Mouse (Mus musculus) spleen, adult 2 months (tissue): Measurements from ENCODE around the gene Slc43a2. TPM values are rescaled to one million over a fixed set of nuclear protein-coding genes. Genes with fewer than 3 reads are reported as not detected.

Experiments used
- DNase-seq, 2 experiments: peaks; one replicate each; pipeline versions ENCODE4 v3.0.0 to v3.0.0-alpha.2; 2012 to 2021; ENCODE audit warnings: low spot score in 2 of 2, low read depth in 1 of 2
- H3K27ac ChIP-seq: fragments of 200-500 bp; 2 replicates; pipeline ENCODE4 v1.5.1; 2012; ENCODE audit warnings: low read length, inconsistent platforms; ENCODE audit not compliant: insufficient read depth
- H3K27me3 ChIP-seq: fragments of 200-500 bp; 2 replicates; pipeline ENCODE4 v1.6.1; 2012; ENCODE audit warnings: mild to moderate bottlenecking, moderate library complexity, low read length, inconsistent platforms; ENCODE audit not compliant: control insufficient read depth, insufficient read depth
- H3K36me3 ChIP-seq: fragments of 200-500 bp; 2 replicates; pipeline ENCODE4 v1.6.1; 2012; ENCODE audit warnings: mild to moderate bottlenecking, low read length, inconsistent platforms; ENCODE audit not compliant: control insufficient read depth, insufficient read depth
- H3K4me1 ChIP-seq: fragments of 200-500 bp; 2 replicates; pipeline ENCODE4 v1.6.1; 2011; ENCODE audit warnings: inconsistent platforms; ENCODE audit not compliant: control insufficient read depth, insufficient read depth, insufficient read length
- H3K4me3 ChIP-seq: fragments of 200-500 bp; 2 replicates; pipeline ENCODE4 v1.5.1; 2011; ENCODE audit warnings: mild to moderate bottlenecking, inconsistent platforms; ENCODE audit not compliant: insufficient read depth, insufficient read length; ENCODE audit errors: extremely low read depth
- CTCF ChIP-seq: fragments of 200-500 bp; IDR thresholded peaks from 2 replicates; pipeline ENCODE4 v1.5.1; 2011; ENCODE audit warnings: mild to moderate bottlenecking, inconsistent platforms; ENCODE audit not compliant: insufficient read depth, insufficient read length, insufficient replicate concordance; ENCODE audit errors: extremely low read depth
- POLR2A ChIP-seq: fragments of 200-500 bp; IDR thresholded peaks from 2 replicates; pipeline ENCODE4 v1.6.1; 2011; ENCODE audit warnings: low read depth, low read length, inconsistent platforms
- WGBS: fragments of 180-500 bp; shearing (Covaris S2); methylation state at CpG from one replicate; pipeline ENCODE4 v1.1.7; 2018; 5-methylcytosine and 5-hydroxymethylcytosine counted together
- polyA plus RNA-seq: library from polyadenylated mRNA; depleted of rRNA; stranded (reverse); fragments of >200 nt; gene quantifications from 2 replicates; pipeline ENCODE4 v1.2.3, GENCODE M21; 2012; rRNA removed

The Slc43a2 gene
- polyA plus RNA-seq, 1 experiment, result 57.3 TPM

DNA sequence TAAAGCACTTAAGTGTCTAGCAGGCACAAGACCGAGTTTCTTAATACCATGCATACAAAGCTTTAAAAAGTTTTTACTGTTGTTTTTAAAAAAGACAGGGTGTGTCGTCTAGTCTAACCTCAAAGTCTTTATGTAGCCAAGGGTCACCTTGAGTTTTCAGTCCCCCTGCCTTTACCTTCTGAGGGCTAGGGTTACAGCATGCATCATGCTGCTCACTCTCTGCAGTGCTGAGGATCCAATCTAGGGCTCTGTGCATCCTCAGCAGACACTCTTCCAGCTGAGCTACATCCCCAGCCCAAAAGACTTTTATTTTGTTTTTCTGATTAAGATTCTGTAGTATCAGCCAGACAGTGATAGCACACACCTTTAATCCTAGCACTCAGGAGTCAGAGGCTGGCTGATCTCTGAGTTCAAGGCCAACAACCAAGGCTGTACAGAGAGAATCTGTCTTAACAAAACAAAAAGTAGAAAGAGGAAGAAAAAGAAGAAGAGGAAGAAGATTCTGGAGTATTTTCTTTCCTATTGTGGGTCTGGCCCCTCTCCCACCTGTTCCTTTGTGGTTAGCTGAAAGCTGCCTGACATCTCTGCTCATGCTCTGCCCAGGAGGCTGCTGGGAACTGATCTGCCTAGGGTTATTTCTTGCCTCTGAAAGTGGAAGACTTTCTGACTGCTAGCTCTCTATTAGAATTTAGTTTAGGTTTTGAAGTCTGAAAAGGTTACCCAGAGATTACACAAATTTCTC is 91.3 kb downstream of the Slc43a2 start:
- Histone ChIP-seq H3K27ac (peak overlapping the region; percentile 92), H3K4me3 (no peak overlapping the region), H3K4me1 (peaks cover 19% of the 10 kb centered on the region), H3K36me3 (peaks cover 35% of the 10 kb centered on the region), H3K27me3 (no peaks in the 10 kb centered on the region)
- TF ChIP-seq CTCF, result no peak
- TF ChIP-seq POLR2A, result no peak
- WGBS, result 36% methylated on average over 2 of the region's 2 CpGs
- peak in 1 of 2 experiments; percentile 54 for DNase-seq

DNA sequence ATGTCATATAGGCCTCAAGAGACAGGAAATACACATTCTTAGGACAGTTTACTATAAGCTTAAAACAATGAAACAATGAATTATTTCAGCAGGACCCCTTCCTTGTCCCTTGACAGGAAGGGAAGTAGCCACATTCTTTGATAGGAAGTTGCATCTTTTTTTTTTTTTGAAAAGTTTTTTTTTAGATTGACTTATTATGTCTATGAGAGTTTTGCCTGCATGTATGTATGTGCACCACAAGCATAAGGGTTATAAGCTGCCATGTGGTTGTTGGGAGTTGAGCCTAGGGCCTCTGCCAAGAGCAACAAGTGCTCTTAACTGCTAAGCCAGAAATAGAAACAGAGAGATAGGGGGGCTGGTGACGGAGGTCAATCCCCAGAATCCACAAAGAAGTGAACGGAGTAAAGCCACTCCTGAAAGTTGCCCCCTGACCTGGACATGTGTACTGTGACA is 92.6 kb downstream of the Slc43a2 start:
- Histone ChIP-seq H3K36me3 (peaks cover 36% of the 10 kb centered on the region), H3K4me1 (peaks cover 19% of the 10 kb centered on the region), H3K27ac (peak overlapping the region; percentile 92), H3K4me3 (no peak overlapping the region), H3K27me3 (no peaks in the 10 kb centered on the region)
- 51% methylated on average over 2 of the region's 2 CpGs for WGBS
- no peak for DNase-seq
- TF ChIP-seq POLR2A, result no peak
- no peak for TF ChIP-seq CTCF

DNA sequence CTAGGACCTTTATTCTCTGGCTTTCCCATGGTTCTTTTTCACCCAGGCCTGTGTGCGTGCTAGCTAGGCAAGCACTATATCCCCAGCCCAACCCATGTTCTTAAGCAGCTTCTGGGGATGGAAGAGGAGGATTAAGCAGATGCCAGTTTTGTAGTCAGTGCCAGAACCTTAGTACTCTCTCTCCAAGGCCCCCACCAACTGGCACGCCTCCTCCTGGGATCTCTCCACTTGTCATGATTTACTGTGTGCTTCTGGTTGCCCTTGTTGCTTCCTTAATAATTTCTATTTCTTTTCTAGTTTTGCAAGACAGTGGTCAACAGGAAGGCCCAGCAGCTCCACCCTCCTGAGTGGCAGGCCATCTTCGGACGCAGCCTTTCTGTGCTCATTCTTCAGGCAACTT is 94.3 kb downstream of the Slc43a2 start:
- TF ChIP-seq CTCF, result no peak
- no peak for TF ChIP-seq POLR2A
- Histone ChIP-seq H3K4me3 (no peak overlapping the region), H3K4me1 (peaks cover 19% of the 10 kb centered on the region), H3K27me3 (no peaks in the 10 kb centered on the region), H3K27ac (no peak overlapping the region), H3K36me3 (peaks cover 31% of the 10 kb centered on the region)
- no peak for DNase-seq
- WGBS, result 90% methylated on average over 4 of the region's 4 CpGs

Other genes starting within 250 kb of the Slc43a2 start
- 23.6 and 26.2 TPM in 2 replicates for gene Rpa1, start 183.4 kb upstream of the Slc43a2 start, polyA plus RNA-seq
- gene Smyd4, start 183.3 kb upstream of the Slc43a2 start, polyA plus RNA-seq, result 4.0 and 4.7 TPM in 2 replicates
- 9.7 and 12.6 TPM in 2 replicates for gene Serpinf1, start 109.0 kb upstream of the Slc43a2 start, polyA plus RNA-seq
- gene Serpinf2, start 92.1 kb upstream of the Slc43a2 start, polyA plus RNA-seq, result 0.25 and 0.75 TPM in 2 replicates
- 34.4 and 46.3 TPM in 2 replicates for gene Wdr81, start 77.0 kb upstream of the Slc43a2 start, polyA plus RNA-seq
- gene Tlcd2, start 70.0 kb upstream of the Slc43a2 start, polyA plus RNA-seq, result 6.9 and 8.4 TPM in 2 replicates
- 64.2 and 72.8 TPM in 2 replicates for gene Prpf8, start 44.9 kb upstream of the Slc43a2 start, polyA plus RNA-seq
- gene Rilp, start 21.6 kb upstream of the Slc43a2 start, polyA plus RNA-seq, result 1.1 and 1.6 TPM in 2 replicates
- 11.5 and 13.5 TPM in 2 replicates for gene Scarf1, start 18.2 kb upstream of the Slc43a2 start, polyA plus RNA-seq
- 51.7 and 54.1 TPM in 2 replicates for gene Pitpna, start 56.4 kb downstream of the Slc43a2 start, polyA plus RNA-seq
- 56.9 and 65.0 TPM in 2 replicates for gene Inpp5k, start 99.3 kb downstream of the Slc43a2 start, polyA plus RNA-seq
- 130 and 157 TPM in 2 replicates for gene Myo1c, start 118.8 kb downstream of the Slc43a2 start, polyA plus RNA-seq
- 43.1 and 54.4 TPM in 2 replicates for gene Crk, start 147.6 kb downstream of the Slc43a2 start, polyA plus RNA-seq
- gene Ywhae, start 201.2 kb downstream of the Slc43a2 start, polyA plus RNA-seq, result 48.3 and 56.7 TPM in 2 replicates